Mouse (Mus musculus) heart, adult 2 months (tissue): ENCODE data around the gene Socs7.

ENCODE experiments used
- CTCF ChIP-seq: fragments of 200-600 bp; IDR thresholded peaks from 2 replicates; pipeline ENCODE4 v1.8.1; 2022; ENCODE audit warnings: antibody characterized with exemption, mild to moderate bottlenecking, moderate library complexity
- EP300 ChIP-seq: fragments of 200-500 bp; IDR thresholded peaks from 2 replicates; pipeline ENCODE4 v1.6.1; 2011; ENCODE audit warnings: low read depth, low read length, control low read depth; ENCODE audit not compliant: insufficient read depth
- POLR2A ChIP-seq: fragments of 200-500 bp; IDR thresholded peaks from 2 replicates; pipeline ENCODE4 v1.6.1; 2011; ENCODE audit warnings: mild to moderate bottlenecking, low read depth, low read length, control low read depth; ENCODE audit not compliant: insufficient read depth

DNA sequence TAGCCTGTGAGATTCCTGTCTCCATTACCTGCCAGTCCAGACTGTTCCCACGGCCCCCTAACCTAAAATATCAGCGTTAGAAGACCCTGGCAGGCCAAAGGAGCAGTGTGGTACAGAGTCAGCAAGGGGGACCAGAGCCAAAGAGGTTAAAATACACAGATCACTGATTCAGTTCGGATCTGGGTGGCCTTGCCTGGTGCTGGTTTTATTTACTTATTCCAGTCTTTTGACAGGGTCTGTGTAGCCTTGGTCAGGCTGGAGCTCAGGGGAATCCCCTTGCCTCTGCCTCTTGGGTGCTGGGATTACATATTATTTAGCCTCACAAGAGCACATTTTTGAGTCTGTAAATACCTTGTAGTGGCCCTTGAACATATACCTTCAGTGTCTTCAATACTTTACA lies 62.5 kb downstream of the Socs7 start:
- TF ChIP-seq EP300, result no peak
- TF ChIP-seq CTCF, result no peak
- no peak for TF ChIP-seq POLR2A
